Mouse (Mus musculus) heart, postnatal 10 days (tissue): ENCODE measurements around the gene Rnf222. TPM values are rescaled to one million over a fixed set of nuclear protein-coding genes. Genes with fewer than 3 reads are reported as not detected.

Source experiments
- total RNA-seq, 2 experiments: library from RNA; stranded (reverse); gene quantifications; 2 replicates each; pipeline ENCODE4 v1.2.3; 2021

Rnf222 gene
- total RNA-seq, 2 experiments from 2014 or later: 0.10 to 0.17 TPM

Other genes with a start within 250 kb of the Rnf222 start
- gene Myh10, start 197.0 kb upstream of the Rnf222 start, total RNA-seq: 100 to 1,000 TPM in 1 of 2 experiments, 10 to 100 TPM in 1; 79.4 to 100 TPM
- 10 to 100 TPM; 67.3 to 70.9 TPM for gene Ndel1, start 16.7 kb upstream of the Rnf222 start, total RNA-seq
- gene Rpl26, start 13.0 kb downstream of the Rnf222 start, total RNA-seq: 100 to 1,000 TPM; 777 to 828 TPM
- gene Odf4, start 38.5 kb downstream of the Rnf222 start, total RNA-seq: not detected
- gene Arhgef15, start 68.9 kb downstream of the Rnf222 start, total RNA-seq: 10 to 100 TPM; 43.2 to 49.6 TPM
- gene Slc25a35, start 79.6 kb downstream of the Rnf222 start, total RNA-seq: 1 to 10 TPM; 3.4 to 4.3 TPM
- gene Rangrf, start 86.6 kb downstream of the Rnf222 start, total RNA-seq: 10 to 100 TPM; 40.1 to 46.8 TPM
- gene Pfas, start 119.9 kb downstream of the Rnf222 start, total RNA-seq: 1 to 10 TPM; 9.3 to 9.5 TPM
- gene Ctc1, start 127.4 kb downstream of the Rnf222 start, total RNA-seq: 10 to 100 TPM; 21.9 to 26.6 TPM
- gene Aurkb, start 157.1 kb downstream of the Rnf222 start, total RNA-seq: 10 to 100 TPM; 11.6 to 15.4 TPM
- gene Borcs6, start 171.2 kb downstream of the Rnf222 start, total RNA-seq: 10 to 100 TPM; 16.7 to 19.4 TPM
- 1 to 10 TPM; 5.8 to 7.8 TPM for gene Tmem107, start 182.3 kb downstream of the Rnf222 start, total RNA-seq
- 10 to 100 TPM; 71.1 to 85.8 TPM for gene Vamp2, start 199.9 kb downstream of the Rnf222 start, total RNA-seq
- 100 to 1,000 TPM in 1 of 2 experiments, 10 to 100 TPM in 1; 61.4 to 101 TPM for gene Per1, start 206.7 kb downstream of the Rnf222 start, total RNA-seq
- gene Hes7, start 231.9 kb downstream of the Rnf222 start, total RNA-seq: under 1 TPM; 0.17 to 0.34 TPM
- gene 9130213A22Rik, start 234.0 kb downstream of the Rnf222 start, total RNA-seq: under 1 TPM; 0.42 to 0.60 TPM
- not detected for gene Aloxe3, start 237.3 kb downstream of the Rnf222 start, total RNA-seq